Mouse (Mus musculus): ENCODE data around the gene Taf6. TPM values are rescaled to one million over a fixed set of nuclear protein-coding genes. Genes with fewer than 3 reads are reported as not detected.

Taf6 gene
- total RNA-seq, 2 experiments from 2014 or later, result 32.8 to 33.5 TPM

Small RNA genes lying within 50 kb of the gene (microRNA-seq; reads per million reads assigned to microRNA genes)
- 1,741 to 2,027 reads per million in 2 experiments for gene Mir106b (ENCODE audit: borderline number of aligned reads in 2 of 2)
- gene Mir25 (ENCODE audit: borderline number of aligned reads in 2 of 2), result 708 to 786 reads per million in 2 experiments
- 9,188 to 9,699 reads per million in 2 experiments for gene Mir93 (ENCODE audit: borderline number of aligned reads in 2 of 2)

Other genes starting within 250 kb of the Taf6 start
- under 1 TPM; 0.33 to 0.35 TPM for gene Gjc3, start 224.4 kb downstream of the Taf6 start, total RNA-seq (2021)
- not detected for gene Azgp1, start 205.9 kb downstream of the Taf6 start, total RNA-seq (2021)
- not detected for gene Smok3a, start 166.2 kb downstream of the Taf6 start, total RNA-seq (2021)
- not detected for gene Smok3b, start 166.0 kb downstream of the Taf6 start, total RNA-seq (2021)
- gene Smok3c, start 134.3 kb downstream of the Taf6 start, total RNA-seq (2021), result not detected
- gene Zkscan1, start 102.4 kb downstream of the Taf6 start, total RNA-seq (2021), result 10 to 100 TPM; 14.1 to 15.1 TPM
- 10 to 100 TPM; 10.7 to 13.6 TPM for gene Zscan21, start 70.5 kb downstream of the Taf6 start, total RNA-seq (2021)
- gene Zfp113, start 31.7 kb downstream of the Taf6 start, total RNA-seq (2021), result 1 to 10 TPM; 7.3 to 8.3 TPM
- 100 to 1,000 TPM; 123 to 126 TPM for gene Cops6, start 26.4 kb downstream of the Taf6 start, total RNA-seq (2021)
- gene Ap4m1, start 15.4 kb downstream of the Taf6 start, total RNA-seq (2021), result 10 to 100 TPM in 1 of 2 experiments, 1 to 10 TPM in 1; 9.6 to 11.8 TPM
- gene Mcm7, start 15.0 kb downstream of the Taf6 start, total RNA-seq (2021), result 10 to 100 TPM; 10.5 to 11.7 TPM
- 1 to 10 TPM; 6.4 to 7.2 TPM for gene Cnpy4, start within 50 bp of the Taf6 start, total RNA-seq (2021)
- 1 to 10 TPM; 2.9 to 3.1 TPM for gene Mblac1, start 6.9 kb upstream of the Taf6 start, total RNA-seq (2021)
- 1 to 10 TPM in 1 of 2 experiments, under 1 TPM in 1; 0.92 to 1.9 TPM for gene Nxpe5, start 38.4 kb upstream of the Taf6 start, total RNA-seq (2021)
- 10 to 100 TPM; 57.2 to 61.0 TPM for gene Lamtor4, start 68.0 kb upstream of the Taf6 start, total RNA-seq (2021)
- 1 to 10 TPM; 2.9 to 4.0 TPM for gene BC037034, start 76.6 kb upstream of the Taf6 start, total RNA-seq (2021)
- gene Gal3st4, start 85.4 kb upstream of the Taf6 start, total RNA-seq (2021), result under 1 TPM; 0.19 to 0.31 TPM
- gene Gm43720, start 92.5 kb upstream of the Taf6 start, total RNA-seq (2021), result not detected
- under 1 TPM; 0.11 to 0.25 TPM for gene Gpc2, start 92.6 kb upstream of the Taf6 start, total RNA-seq (2021)
- gene Stag3, start 92.8 kb upstream of the Taf6 start, total RNA-seq (2021), result not detected
- not detected for gene Pvrig, start 154.5 kb upstream of the Taf6 start, total RNA-seq (2021)